Mouse (Mus musculus) large intestine, adult 2 months (tissue): Measurements from ENCODE around the gene Tcaf2. TPM values are rescaled to one million over a fixed set of nuclear protein-coding genes. Genes with fewer than 3 reads are reported as not detected.

Experiments used
- DNase-seq: peaks from one replicate; pipeline ENCODE4 v3.0.0-alpha.2; 2012; ENCODE audit warnings: low read depth, low spot score
- WGBS: fragments of 180-500 bp; shearing (Covaris S2); methylation state at CpG from one replicate; pipeline ENCODE4 v1.1.7; 2018; 5-methylcytosine and 5-hydroxymethylcytosine counted together
- polyA plus RNA-seq: library from polyadenylated mRNA; depleted of rRNA; stranded (reverse); fragments of >200 nt; gene quantifications from 2 replicates; pipeline ENCODE4 v1.2.3, GENCODE M21; 2012; rRNA removed

Tcaf2 gene
- 1.2 and 2.8 TPM in 2 replicates for polyA plus RNA-seq

DNA sequence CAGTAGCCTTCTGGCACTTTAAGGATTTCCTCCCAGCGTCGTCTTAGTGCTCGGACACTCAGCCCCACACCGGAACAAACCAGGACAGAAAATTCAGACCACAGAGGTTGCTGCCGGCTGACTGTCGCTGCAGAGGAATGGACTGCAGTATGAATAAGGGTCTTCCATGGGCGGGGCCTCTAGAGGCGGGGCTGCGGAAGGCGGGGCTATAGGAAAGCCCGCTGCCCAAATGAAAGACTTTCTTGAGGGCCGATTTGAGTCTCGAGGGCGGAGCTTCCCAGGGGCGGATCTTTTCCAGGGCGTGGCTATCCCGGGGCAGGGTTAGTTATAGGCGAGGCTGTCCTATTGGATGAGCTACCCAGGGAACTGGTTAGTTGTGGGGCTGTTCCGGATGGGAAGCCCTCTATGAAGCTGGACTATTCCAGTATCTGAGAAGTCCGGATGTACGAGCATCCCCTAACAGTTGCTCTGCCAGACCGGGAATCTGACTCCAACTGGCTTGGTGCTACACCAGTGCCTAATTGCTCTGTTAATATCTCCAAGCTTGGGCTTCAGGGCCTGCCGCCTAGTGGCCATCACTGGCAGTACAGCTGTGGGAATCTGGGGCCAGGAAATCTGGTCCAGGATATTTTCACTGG, at the start of gene Tcaf2:
Tcaf2 (minus strand) TSS at position 343 of the 638 bp plus-strand sequence.
- peak; percentile 87 for DNase-seq

DNA sequence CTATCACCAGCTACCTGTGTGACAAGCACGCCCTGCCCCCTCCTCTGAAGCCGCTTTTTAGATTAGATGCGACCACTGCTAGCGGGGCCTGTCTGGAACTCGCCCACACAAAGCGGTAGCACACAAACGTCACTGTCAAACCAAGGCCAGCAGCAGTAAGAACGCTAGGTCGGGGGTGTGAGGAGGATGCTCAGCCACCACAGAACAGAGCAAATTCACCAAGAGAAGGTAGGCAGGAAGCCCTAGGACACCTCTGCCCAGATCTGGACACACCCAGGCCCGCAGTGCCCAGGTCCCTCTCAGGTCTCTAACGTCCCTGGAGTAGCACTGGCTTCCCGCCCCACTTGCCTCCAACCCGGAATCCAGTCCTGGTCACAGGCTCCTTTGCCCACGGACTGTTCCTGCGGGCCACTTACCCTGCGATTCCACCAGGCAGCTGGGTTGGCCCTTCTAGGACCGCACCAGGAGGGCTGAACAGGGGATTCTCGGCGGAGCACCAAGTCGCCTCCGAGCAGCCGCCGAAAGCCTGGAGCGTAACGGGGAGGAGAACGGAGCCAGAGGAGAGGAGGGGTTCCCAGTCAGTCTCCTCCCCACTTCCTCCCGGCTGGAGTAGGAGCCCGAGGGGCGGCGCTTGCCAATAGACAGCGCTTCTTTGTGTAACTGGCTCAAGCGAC, 47.6 kb upstream of the Tcaf2 start:
- under 1% methylated on average over 32 of the region's 32 CpGs for WGBS
- peak; percentile 39 for DNase-seq

More for the DNA sequence above, at the start of gene Tcaf2:
- WGBS: under 1% methylated on average over 23 of the region's 23 CpGs

DNA sequence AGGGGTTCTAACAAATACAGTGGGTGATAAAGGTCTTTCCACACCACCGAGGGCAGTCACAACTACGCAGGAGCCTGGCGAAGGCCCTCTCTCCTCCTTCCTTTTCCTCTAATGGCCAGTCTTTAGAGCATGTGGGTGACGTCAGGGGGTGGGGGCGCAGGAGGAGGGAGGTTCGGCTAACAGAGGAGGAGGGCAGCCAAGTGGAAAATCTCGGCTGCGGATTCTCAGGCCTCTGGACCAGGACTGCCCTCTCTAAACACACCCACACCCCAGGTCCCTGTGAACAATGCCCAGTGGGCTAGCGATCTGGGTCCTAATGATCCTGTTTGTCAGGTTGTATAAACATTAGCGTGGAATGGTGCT, 47.1 kb upstream of the Tcaf2 start:
- WGBS: 1% methylated on average over 10 of the region's 10 CpGs
- DNase-seq: no peak

DNA sequence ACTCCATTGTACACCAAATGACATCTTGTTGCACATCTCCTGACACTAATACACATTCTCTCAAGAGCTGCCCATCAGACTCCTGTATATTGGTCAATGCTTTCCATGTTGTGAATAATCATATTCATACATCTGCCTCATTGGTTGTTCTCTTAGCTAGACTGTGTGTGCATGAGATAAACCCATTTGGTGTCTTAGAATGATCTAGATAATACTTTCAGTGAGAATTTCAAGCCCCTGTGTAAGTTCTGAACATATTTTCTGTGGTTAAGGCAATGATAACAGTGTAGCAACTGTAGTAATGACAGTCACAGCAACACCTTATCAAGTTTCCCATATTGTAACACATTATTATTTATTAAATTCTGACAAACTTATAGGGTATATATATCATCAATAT, 44.7 kb upstream of the Tcaf2 start:
- no peak for DNase-seq

DNA sequence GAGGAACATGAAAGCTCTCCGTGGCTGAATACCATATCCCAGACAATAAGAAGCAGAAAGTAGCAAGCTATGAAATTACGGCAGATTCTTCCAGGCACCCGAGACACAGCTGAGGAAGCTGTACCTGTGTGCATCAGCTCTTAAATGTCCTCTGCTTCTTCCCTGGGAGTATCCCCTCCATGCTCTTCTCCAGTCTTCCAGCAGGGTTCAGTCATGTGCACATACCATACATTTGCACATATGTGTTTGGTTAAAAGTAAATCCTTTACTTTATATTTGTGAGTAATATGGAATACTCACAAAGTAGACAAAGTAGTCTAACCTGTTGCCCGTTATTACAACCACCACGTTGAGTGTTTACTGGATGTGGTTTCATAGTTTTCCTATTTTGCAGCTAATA, 42.9 kb upstream of the Tcaf2 start:
- 86% methylated on average over 5 of the region's 5 CpGs for WGBS

DNA sequence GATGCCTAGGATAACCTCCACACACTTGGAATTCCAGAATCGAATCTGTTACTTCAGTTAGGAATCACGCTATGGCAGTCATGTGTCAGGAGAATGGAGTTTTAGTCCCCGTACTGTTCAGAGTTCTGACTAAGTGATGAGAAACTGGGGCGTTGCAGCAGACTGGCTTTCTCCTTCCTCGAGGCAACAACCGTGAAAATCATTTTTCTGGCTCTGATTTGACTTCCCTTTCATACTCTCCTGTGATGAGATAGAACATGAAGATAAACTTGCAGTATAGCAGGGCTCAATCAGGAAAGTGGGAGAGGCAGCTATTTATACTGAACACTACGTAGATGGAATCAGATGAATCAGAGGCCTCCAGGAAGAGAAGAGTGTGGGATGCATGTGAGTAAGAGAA, 35.0 kb upstream of the Tcaf2 start:
- WGBS: 83% methylated on average over 7 of the region's 7 CpGs
- no peak for DNase-seq

More for the DNA sequence above, 42.9 kb upstream of the Tcaf2 start:
- no peak for DNase-seq

DNA sequence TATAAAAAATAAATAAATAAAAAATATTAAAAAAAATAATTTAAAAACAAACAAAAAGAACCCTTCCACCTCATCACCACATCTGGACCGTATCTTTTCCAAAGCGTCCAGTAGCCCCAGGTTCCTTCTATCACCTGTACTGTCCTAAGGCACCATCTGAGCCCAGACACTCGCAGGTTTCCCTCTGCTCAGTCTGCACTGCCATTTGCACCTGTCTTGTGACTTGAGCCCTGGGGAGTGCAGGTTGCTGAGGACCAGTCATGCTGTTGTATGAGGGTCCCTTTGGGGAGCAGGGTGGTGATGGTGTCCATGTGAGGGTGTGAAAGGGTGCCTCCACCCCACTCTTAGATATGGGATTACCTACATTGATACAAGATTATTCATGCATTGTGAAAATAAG, 31.0 kb upstream of the Tcaf2 start:
- 96% methylated on average over 3 of the region's 3 CpGs for WGBS
- no peak for DNase-seq

DNA sequence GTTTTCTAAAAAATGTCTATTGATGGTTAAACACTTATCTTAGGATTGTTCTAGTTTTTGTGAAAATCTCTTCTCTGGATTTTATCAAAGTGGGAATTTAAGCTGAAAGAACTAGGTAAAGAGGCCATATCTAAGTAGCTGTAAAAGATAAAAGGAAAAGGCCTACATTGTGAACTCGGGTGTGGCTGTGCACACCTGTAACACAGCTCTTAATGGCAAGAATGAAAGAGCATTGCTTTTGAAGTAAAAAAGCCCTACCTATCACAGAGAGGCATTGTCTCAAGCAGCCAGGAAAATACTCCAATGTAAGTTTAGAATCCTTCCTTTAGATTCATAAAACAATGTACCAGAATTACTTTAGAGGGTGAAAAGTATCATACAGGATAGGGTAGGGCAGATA, 26.7 kb upstream of the Tcaf2 start:
- 23% methylated on average over 1 of the region's 1 CpGs for WGBS
- peak; percentile 3 for DNase-seq

DNA sequence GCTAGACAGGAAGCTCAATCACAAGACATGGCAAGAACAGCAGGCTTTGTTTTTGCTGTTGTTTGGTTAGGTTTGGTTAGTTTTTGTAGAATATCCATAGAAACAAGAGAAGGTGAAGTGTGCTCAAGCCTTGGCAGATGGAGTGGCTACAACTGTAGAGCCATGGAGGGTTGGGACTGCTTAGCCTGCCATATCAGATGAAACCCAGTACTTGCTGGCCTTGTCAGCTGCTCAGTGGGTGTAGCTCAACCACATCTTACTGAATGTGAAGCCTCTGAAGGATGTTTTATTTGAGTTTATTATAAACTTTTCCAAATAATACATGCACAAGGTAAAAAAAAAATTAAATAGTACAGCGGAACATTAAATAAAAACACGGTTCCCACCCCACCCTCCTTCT, 22.7 kb upstream of the Tcaf2 start:
- WGBS: 76% methylated on average over 2 of the region's 2 CpGs
- DNase-seq: no peak

DNA sequence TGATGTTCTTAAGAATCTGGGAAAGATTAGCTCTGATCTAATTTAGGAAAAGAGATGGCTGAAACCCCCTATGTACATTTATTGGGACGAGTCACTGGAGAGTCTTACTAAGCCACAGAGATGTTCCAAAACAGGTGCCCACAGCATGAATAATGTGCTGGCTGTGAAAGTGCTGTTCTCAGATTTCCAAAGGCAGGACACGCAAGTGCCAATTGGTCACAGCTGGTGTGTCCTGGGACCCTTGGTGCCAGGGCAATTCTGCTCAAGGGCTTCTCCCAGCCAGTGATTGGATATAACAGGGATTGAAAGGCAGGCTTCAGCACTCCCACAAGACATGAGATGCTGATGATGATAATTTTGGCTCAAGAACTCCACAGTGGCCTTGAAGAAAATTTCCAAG, 16.7 kb upstream of the Tcaf2 start:
- WGBS: 72% methylated on average over 2 of the region's 2 CpGs
- no peak for DNase-seq

DNA sequence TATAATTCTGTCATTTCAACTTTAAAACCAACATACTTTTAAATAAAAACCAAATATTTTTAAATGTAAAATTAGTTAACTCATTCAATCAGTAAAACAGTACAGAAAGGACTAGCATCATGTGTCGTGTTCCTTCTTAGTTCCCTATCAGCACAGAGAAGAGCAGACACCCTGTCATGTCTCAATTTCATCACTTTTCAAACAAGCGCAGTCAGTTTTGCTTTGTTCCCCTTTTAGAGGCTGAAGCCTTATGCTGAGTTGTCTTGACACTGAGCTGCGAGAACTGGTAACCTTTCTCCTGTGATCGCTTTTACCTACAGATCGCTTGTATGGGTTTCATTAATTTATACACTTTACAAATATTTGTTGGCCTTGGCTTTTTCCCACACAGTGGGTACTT, 10.7 kb downstream of the Tcaf2 start:
- no peak for DNase-seq
- 90% methylated on average over 5 of the region's 5 CpGs for WGBS

DNA sequence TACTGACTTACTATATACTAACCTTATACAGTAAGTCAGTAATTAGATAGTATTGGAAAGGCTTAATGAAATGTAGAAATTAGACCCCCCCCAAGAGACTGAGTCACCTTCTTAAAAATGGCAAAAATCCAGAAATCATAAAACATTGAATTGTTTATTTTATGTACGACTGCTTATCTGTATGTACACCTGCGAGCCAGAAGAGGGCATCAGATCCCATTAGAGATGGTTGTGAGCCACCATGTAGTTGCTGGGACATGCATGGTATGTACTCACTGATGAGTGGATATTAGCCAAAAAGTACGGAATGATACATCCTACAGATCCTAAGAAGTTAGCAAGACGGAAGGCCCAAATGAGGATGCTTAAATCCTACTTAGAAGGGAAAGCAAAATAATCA, 13.7 kb downstream of the Tcaf2 start:
- DNase-seq: no peak
- WGBS: 52% methylated on average over 4 of the region's 4 CpGs

DNA sequence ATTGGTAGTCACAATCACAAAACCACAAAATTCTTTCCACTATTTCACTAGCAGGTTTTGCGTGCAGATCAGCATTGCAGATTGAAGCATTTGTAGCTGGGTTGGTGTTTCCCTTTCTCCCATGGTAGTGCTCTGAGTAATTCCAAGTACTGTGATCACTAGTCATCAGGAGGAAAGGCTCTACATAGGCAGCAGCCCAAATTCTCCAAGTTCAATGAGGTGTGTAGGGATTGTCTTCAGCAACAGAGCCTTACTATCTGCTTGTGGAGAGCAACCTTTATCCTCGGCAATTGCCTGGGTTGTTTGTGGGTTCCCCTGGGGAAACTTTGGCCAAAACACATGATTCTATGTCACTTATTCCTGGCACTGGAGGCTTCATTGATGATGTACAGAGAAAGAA, 28.1 kb downstream of the Tcaf2 start:
- WGBS: 78% methylated on average over 2 of the region's 2 CpGs
- DNase-seq: no peak

DNA sequence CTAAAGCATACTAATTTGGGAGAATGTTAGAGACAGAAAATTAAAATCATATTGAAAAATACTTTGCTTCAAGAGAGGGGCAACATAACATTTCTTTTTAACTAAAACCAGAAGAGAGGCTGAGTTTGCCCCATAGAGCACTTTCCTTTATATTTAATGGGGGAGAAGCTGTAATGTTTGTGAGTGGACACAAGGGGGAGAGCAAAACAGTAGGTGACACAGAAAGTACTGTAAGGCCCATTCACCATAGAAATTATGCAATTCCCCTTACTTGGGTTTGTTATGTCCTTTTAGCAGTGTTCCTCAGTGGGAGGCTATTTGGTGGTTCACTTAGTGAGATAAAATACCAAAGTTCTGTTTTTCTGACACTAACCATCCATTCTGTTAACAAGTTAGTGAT, 32.8 kb downstream of the Tcaf2 start:
- DNase-seq: no peak

DNA sequence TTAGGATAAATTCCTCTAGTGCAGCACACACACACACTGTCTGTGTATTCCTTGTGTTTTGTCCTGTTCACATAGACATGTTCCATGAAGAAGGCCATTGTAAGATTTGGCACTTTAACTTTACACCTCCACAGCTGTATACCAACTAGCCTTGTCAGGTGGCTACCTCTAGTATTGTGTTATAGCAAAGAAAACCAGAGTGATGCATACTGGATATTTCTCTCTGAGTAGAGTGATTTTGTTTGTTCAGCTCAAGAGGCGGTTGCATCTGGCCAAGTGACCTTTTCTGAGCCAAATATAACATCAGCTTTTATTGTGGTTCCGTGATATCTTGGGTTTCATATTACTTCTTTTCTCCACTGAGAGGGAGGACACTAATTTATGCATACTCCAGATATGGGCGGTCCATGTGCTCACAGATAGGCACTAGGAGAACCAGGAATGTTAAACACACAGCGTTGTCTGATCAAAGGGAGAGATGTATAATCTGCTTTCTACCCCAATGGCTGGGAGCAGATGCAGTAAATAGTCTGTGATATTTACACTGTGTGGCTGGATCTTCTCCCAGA, 34.0 kb downstream of the Tcaf2 start:
- WGBS: 20% methylated on average over 4 of the region's 4 CpGs
- no peak for DNase-seq

DNA sequence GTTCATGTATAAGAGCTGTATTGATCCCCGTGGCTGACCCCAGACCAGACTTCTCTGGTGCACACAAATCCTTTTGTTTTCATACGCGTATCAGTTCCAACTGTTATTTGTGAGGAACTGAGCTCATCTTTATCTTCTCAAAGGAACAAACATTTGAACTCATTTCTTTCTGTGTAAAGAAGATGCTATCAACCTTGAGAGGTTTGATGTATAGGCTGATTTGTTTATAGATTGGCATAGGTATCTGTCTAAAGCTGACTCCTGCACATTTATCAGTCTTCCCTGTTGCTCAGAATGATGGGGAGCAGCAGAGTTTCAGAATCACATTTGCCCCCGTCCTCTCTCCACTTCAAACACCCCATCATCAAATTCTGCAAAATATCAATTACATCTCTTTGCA, 47.5 kb downstream of the Tcaf2 start, which contains the start of gene Tcaf3:
Tcaf3 (minus strand) TSS at position 101 of the 400 bp plus-strand sequence.
- DNase-seq: no peak
- 80% methylated on average over 4 of the region's 4 CpGs for whole genome bisulfite sequencing

DNA sequence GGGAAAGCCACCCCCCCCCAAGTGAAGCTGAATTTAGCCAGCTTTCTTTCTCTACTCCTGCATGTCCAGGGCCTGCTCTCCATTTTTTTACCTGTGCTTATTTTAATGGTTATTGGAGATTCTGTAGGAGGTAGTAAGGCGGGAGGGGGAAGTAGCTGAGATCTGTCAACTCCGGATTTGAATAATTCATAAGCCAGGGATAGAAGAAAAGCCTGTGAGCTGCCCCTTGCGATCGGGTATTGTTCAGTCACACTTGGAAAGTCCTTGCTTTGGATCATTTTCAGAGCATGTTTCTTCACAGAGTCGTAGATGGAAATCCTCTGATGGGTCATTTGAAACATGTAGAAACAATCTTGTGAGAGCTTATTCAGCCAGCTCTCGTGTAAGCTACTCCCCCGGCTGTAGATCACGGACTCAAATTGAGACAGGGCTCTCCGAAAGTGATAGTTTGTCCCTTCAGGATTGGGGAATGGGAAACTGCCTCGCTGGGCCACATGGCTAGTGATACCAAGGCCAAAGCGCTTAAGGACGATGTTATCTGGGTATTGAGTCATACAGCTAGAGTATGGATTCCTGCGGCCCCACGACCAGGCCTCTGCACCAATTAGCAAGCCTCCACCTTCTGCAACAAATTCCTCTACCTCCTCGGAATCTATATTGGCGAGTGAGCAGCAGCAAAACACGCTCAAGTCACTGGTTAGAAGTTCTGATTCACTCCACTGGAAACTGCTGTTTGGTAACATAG, 51.7 kb downstream of the Tcaf2 start:
- no peak for DNase-seq
- 82% methylated on average over 17 of the region's 17 CpGs for WGBS

DNA sequence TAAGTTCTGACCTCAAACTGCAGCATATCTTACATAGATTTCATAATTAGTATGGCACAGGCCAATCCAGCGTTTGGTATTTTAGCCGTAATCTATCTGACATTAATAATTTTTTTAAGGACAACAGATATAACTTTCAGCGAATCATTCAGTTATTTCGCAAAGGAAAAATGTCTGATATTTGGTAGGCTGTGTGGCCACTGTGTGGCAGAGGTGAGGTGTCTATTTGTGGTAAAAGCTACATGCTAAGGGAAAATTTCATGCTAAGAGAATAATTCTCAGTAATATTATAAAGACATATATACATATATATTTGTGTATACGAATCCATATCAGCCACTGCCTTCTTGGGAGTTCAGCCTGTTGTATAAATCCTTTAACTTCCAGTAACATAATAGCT, 58.5 kb downstream of the Tcaf2 start:
- WGBS: 77% methylated on average over 5 of the region's 5 CpGs

DNA sequence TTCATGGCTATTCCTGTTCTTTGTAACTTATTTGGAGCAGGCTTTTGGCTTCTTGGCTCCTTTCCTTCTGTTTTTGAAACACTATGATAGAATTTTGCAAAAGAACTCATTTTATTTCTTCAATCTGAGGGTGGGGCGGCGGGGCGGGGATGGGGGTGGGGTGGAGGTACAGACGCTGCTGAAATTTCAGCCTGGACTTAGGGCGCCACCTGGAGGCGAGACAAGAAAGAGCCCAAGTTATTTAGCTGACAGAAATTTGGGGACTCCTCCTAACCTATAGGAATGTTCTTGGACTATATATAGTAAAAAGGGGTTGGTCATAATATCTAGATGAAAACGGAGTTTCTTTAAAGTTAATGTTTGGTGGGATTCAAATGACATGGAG, 61.6 kb downstream of the Tcaf2 start:
- WGBS: 2% methylated on average over 7 of the region's 7 CpGs
- peak; percentile 3 for DNase-seq

More for the DNA sequence above, 58.5 kb downstream of the Tcaf2 start:
- DNase-seq: no peak

DNA sequence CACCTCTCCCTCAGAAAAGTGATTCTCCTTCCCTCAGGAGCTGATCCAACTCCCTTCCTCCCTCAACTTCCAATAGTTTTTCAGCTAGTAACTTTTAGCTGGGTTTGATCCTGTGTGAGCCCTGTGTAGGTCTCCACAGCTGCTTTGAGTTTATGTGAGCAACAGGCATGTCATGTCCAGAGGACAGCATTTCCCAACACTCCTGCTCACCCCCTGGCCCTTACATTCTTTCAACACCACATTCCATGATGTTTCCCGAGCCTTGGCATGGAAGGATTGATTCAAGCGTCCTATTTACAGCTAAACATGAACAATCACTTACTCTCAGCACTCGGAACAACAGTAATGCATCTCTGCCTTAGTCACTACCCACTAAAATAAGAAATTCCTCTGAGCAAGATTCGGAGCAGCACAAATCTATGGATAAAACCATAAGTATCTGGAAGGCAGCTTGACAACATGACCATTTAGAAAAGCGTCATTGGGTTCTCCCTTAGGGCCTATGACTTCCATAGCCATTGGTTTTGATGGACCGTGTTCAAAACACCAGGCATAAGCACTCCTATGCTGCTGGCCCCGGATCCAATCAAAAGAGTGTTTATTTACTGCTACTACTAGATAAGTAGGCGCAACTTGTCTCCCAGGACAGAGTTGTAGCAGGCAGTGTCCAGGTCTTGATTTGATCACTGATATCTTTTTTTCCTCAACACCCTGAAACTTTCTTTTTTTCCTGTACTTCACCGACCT, 62.1 kb downstream of the Tcaf2 start:
- 51% methylated on average over 9 of the region's 9 CpGs for WGBS

More for the DNA sequence above, 62.1 kb downstream of the Tcaf2 start:
- no peak for DNase-seq
